Comparison of ENCODE assay signal across 1 mouse cellular context in genomic region chr4:131898503-131899179, GRCm38 (mm10).
TF ChIP-seq lines count a peak whose summit lies in the region.

No protein-coding gene starts in this region.

TF ChIP-seq in CH12.LX, 34 proteins besides CTCF, POLR2A, EP300 and RAD21:
- TF ChIP-seq MXI1 (IDR thresholded peaks at IDR 0.05; ENCODE audit: low read depth, low read length): 0 out of 2 replicates have a peak, but pooled peaks have one; percentile 16
- TF ChIP-seq ETS1 (conservative IDR thresholded peaks at IDR 0.05; ENCODE audit: low read depth, low read length): peak; percentile 80
- TF ChIP-seq JUND (conservative IDR thresholded peaks at IDR 0.05; ENCODE audit: low read depth, low read length): peak; percentile 69; the same call in 1 of the 2 replicates
- TF ChIP-seq USF2 (conservative IDR thresholded peaks at IDR 0.05; ENCODE audit: low read depth, low read length): no peak
- TF ChIP-seq IRF4 (IDR thresholded peaks at IDR 0.05; ENCODE audit: low read depth, low read length): peak; percentile 75; the same call in 1 of the 2 replicates
- peak; percentile 44 for TF ChIP-seq BHLHE40 (IDR thresholded peaks at IDR 0.05; ENCODE audit: low read depth, low read length)
- no peak for TF ChIP-seq ZNF384 (IDR thresholded peaks at IDR 0.05; ENCODE audit: low read depth, low read length)
- no peak for TF ChIP-seq E2F4 (IDR thresholded peaks at IDR 0.05; ENCODE audit: insufficient replicate concordance, low read depth, low read length)
- TF ChIP-seq TCF12 (IDR thresholded peaks at IDR 0.05; ENCODE audit: low read depth, low read length): peak; percentile 31; the same call in 1 of the 2 replicates
- TF ChIP-seq JUN (IDR thresholded peaks at IDR 0.05; ENCODE audit: insufficient read depth, low read depth, low read length): 0 out of 2 replicates have a peak, but pooled peaks have one; percentile 42
TF ChIP-seq in CH12.LX: peak in this region for 7.
